In the genomic region with DNA sequence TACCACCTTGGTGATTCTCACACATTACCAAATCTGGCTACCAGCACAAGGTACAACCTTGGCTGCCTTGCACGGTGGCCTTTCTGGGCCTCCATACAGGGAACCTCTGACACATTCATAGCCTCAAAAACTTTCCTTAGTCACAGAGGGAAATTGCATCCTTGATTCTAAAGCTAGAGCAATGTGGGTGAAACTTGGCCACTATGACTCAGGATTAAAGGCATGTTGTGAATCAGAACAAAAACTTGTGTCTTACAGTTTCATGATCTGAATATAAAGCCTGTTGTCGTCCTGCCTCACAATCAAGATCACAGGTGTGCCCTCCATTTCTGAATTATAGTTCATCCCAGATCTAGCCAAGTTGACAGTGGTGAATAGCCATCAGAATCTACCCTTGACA, we compare ENCODE assay signal across 22 mouse cellular contexts.
"Had no signal": no experiment of that assay in that cellular context is flagged by ENCODE, and none has a peak within 500 bp of the region (broad histone marks: within the 10 kb centered on the region; RNA-seq: fewer than 3 reads in every experiment).

No protein-coding gene starts in this region.

- H3K4me3 ChIP-seq: liver, embryonic 15.5 days; lung, embryonic 15.5 days; midbrain, embryonic 10.5 days; midbrain, embryonic 13.5 days; myocyte; neural tube, embryonic 13.5 days; neural tube, embryonic 15.5 days had no signal

- H3K9me3 ChIP-seq: liver, embryonic 15.5 days; lung, embryonic 15.5 days had no signal

- H3K4me2 ChIP-seq: liver, embryonic 15.5 days; lung, embryonic 15.5 days; midbrain, embryonic 13.5 days; neural tube, embryonic 13.5 days; neural tube, embryonic 15.5 days had no signal

- H3K27ac ChIP-seq: liver, embryonic 15.5 days; lung, embryonic 15.5 days; macrophage; midbrain, embryonic 10.5 days; midbrain, embryonic 13.5 days; neural tube, embryonic 13.5 days; neural tube, embryonic 15.5 days had no signal

- ATAC-seq: liver, postnatal 0 days; lung, postnatal 0 days; midbrain, embryonic 13.5 days; midbrain, embryonic 16.5 days had no signal

- H3K4me1 ChIP-seq: liver, embryonic 15.5 days; lung, embryonic 15.5 days; midbrain, embryonic 10.5 days; midbrain, embryonic 13.5 days; neural tube, embryonic 13.5 days; neural tube, embryonic 15.5 days had no signal

- DNase-seq: liver, postnatal 0 days; lung, adult 2 months; lung, postnatal 14 days; lung, postnatal 36 days; retina, postnatal 1 day; right cerebral cortex, adult 18-20 months; right cerebral cortex, postnatal 25 days; right cerebral cortex, postnatal 4 days; spleen, adult 18-20 months; thymus, adult 2 months; thymus, postnatal 25 days; thymus, postnatal 4 days had no signal

- H3K9ac ChIP-seq: liver, embryonic 15.5 days; liver, postnatal 0 days; lung, embryonic 15.5 days; midbrain, embryonic 13.5 days; neural tube, embryonic 13.5 days; neural tube, embryonic 15.5 days had no signal

- H3K36me3 ChIP-seq: liver, embryonic 15.5 days; lung, embryonic 15.5 days; midbrain, embryonic 10.5 days; neural tube, embryonic 13.5 days; neural tube, embryonic 15.5 days had no signal

- H3K27me3 ChIP-seq: liver, embryonic 15.5 days; lung, embryonic 15.5 days; midbrain, embryonic 13.5 days; neural tube, embryonic 13.5 days; neural tube, embryonic 15.5 days had no signal
